In the genomic region with DNA sequence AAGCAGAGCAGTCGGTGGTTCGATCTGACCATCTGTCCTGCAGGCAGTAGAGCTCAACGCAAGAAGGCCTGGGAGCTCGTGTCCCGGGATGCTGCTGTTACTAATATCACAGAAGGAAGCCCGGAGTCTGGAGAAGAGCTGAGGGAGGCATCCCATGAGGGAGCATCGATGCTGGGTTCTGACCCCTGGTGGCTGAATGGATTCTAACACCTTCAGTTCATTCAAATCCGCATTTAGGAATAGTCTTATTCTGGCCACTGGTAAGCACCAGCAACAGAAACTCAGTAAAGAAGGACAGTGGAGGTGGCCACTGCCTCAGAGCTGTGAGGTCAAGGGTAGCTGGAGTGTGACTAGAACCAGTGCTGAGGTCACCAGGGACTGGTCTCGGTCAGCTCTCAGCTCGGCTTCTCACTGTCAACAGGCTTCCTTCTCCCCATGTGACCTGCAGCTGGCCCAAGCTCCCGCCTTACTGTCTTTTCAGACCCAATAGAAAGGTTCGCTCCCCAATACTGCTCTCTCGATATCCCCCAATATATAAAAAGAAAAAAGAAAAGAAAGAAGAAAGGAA, we compare ENCODE assay signal across 9 mouse cellular contexts. TPM values are rescaled to one million over a fixed set of nuclear protein-coding genes. Genes with fewer than 3 reads are reported as not detected.
DNase-seq lines count a peak whose midpoint lies in the region; ATAC-seq and TF ChIP-seq lines count a peak whose summit lies in the region.
"Had no signal": no experiment of that assay in that cellular context is flagged by ENCODE, and none has a peak within 500 bp of the region (broad histone marks: within the 10 kb centered on the region; RNA-seq: fewer than 3 reads in every experiment).

No protein-coding gene starts in this region.

- no peaks in the 10 kb centered on the region for H3K36me3 ChIP-seq in forebrain, embryonic 13.5 days (ENCODE audit: poor library complexity, severe bottlenecking)
- H3K36me3 ChIP-seq in midbrain, embryonic 12.5 days = no peaks in the 10 kb centered on the region

- no peak overlapping the region for H3K4me3 ChIP-seq in forebrain, embryonic 13.5 days
- no peak overlapping the region for H3K4me3 ChIP-seq in midbrain, embryonic 12.5 days

- 0 out of 2 replicates have a peak, but pooled peaks cover 6% of the 10 kb centered on the region for H3K4me1 ChIP-seq in forebrain, embryonic 13.5 days
- peaks cover 6% of the 10 kb centered on the region for H3K4me1 ChIP-seq in midbrain, embryonic 12.5 days

- DNase-seq in right cerebral cortex, adult 18-20 months = peak; percentile 53
- DNase-seq in right cerebral cortex, postnatal 25 days = no peak
- peak; percentile 81 for DNase-seq in brain, embryonic 14.5 days (ENCODE audit: low read depth)
- peak; percentile 73 for DNase-seq in heart, postnatal 4 days
- DNase-seq in left cerebral cortex, adult 11 months (ENCODE audit: low spot score) = peak; percentile 63
- DNase-seq in c-Kit-positive CD71-positive TER-119-positive erythroid progenitor cells, embryonic 14.5 days (ENCODE audit: low spot score) = no peak

- H3K27me3 ChIP-seq in forebrain, embryonic 13.5 days = peaks cover 8% of the 10 kb centered on the region; the same call in 1 of the 2 replicates
- peaks cover 15% of the 10 kb centered on the region for H3K27me3 ChIP-seq in midbrain, embryonic 12.5 days

- peak; percentile 43 for ATAC-seq in forebrain, embryonic 13.5 days
- ATAC-seq in midbrain, embryonic 12.5 days (ENCODE audit: low FRiP score, low read depth) = peak; percentile 58; the same call in 1 of the 2 replicates

- WGBS in forebrain, embryonic 13.5 days = 26% methylated on average over 13 of the region's 13 CpGs
- 28% methylated on average over 13 of the region's 13 CpGs for WGBS in midbrain, embryonic 12.5 days

- no peak overlapping the region for H3K27ac ChIP-seq in forebrain, embryonic 13.5 days
- H3K27ac ChIP-seq in midbrain, embryonic 12.5 days (replicated peaks) = no peak overlapping the region
- H3K27ac ChIP-seq: macrophage had no signal

- H3K4me2 ChIP-seq in forebrain, embryonic 13.5 days = no peak overlapping the region
- H3K4me2 ChIP-seq in midbrain, embryonic 12.5 days (replicated peaks) = no peak overlapping the region

- H3K9me3 ChIP-seq in forebrain, embryonic 13.5 days (replicated peaks) = no peaks in the 10 kb centered on the region
- H3K9me3 ChIP-seq in midbrain, embryonic 12.5 days = no peaks in the 10 kb centered on the region

- TF ChIP-seq POLR2A in brain, embryonic 14.5 days (IDR thresholded peaks at IDR 0.05; ENCODE audit: borderline replicate concordance, extremely low read depth, insufficient read depth, insufficient read length, poor library complexity, severe bottlenecking) = no peak

- TF ChIP-seq CTCF in brain, embryonic 14.5 days (IDR thresholded peaks at IDR 0.05; ENCODE audit: borderline replicate concordance, extremely low read depth, insufficient read depth, insufficient read length) = peak; percentile 76

- no peak overlapping the region for H3K9ac ChIP-seq in forebrain, embryonic 13.5 days
- no peak overlapping the region for H3K9ac ChIP-seq in midbrain, embryonic 12.5 days (replicated peaks)

RNA-seq across cellular contexts. Expression of gene Hrh2, which starts 36.1 kb away (rescaled TPM):
- polyA plus RNA-seq in brain, embryonic 14.5 days (2012; rRNA removed) = 0.96 and 1.0 TPM in 2 replicates
- polyA plus RNA-seq in forebrain, embryonic 13.5 days (2015; fragmentation: Nextera tagmentation; extraction: Ambion mirVana) = 0.08 and 0.19 TPM in 2 replicates
- total RNA-seq in heart, postnatal 4 days (2021) = under 1 TPM; 0.11 to 0.12 TPM
- polyA plus RNA-seq in midbrain, embryonic 12.5 days (2016; fragmentation: Nextera tagmentation; extraction: Ambion mirVana) = 0.08 and 0.34 TPM in 2 replicates

Comparison
In these comparisons a context has a peak if more than half of its experiments do, and no peak if none do; other contexts are left out.
1. DNase-seq: peak in right cerebral cortex, adult 18-20 months (single experiment), brain, embryonic 14.5 days (single experiment), heart, postnatal 4 days (single experiment) and left cerebral cortex, adult 11 months (single experiment); none in right cerebral cortex, postnatal 25 days (single experiment) and c-Kit-positive CD71-positive TER-119-positive erythroid progenitor cells, embryonic 14.5 days (single experiment).